Mouse (Mus musculus): ENCODE measurements around the gene Rnaseh2a.

DNA sequence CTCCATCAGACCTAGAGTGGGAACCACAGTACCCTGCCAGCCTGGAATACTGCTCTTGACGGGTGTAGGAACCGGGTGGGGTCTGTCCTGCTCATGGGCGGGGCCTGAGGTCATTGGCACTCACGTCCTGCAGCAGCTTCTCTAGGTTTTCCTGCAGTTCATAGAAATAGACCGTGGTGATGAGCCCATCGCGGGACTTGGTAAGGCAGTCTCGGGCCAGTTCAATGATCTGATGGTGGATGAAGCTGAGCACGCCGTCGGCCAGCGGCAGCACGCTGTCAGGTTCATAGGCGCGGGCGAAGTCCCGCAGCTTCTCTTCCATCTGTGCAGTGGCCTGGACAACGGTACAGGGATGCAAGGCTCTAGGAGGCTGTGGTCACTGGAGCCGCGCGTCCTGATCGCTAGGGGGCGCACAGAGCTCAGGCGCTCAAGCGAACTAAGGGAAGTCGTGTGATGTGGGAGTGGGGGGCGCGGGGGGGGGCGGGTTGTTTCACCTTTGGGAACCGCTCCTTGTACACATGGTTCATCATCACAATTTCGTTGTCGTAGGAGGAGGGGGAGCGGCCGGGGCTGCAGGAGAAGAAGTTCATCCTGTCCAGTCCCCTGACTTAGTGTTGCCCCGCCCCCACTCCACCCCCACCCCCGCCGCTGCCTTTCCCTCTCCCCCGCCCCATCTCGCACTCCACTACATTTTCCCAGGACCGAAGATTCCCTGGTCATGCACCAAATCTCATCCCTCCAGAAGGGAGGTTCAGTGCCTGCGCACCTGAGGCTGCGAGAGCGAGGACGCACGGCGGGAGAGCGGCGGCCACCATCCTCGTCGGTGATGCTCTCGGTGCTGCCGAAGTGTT is 40.9 kb downstream of the Rnaseh2a start:
- no peak for TF ChIP-seq CHD2 (IDR thresholded peaks at IDR 0.05; ENCODE audit: low read depth, low read length)
- TF ChIP-seq ZC3H11A (IDR thresholded peaks at IDR 0.05; ENCODE audit: borderline replicate concordance, low read depth, low read length), result no peak
- TF ChIP-seq HCFC1 (IDR thresholded peaks at IDR 0.05; ENCODE audit: borderline replicate concordance, insufficient read depth, low read length), result no peak
- TF ChIP-seq ZNF384 (IDR thresholded peaks at IDR 0.05; ENCODE audit: low read depth, low read length), result no peak
- TF ChIP-seq MAFK (IDR thresholded peaks at IDR 0.05; ENCODE audit: insufficient read depth, low read depth, low read length), result no peak

Data from ES-E14 (cell line).